Mouse (Mus musculus): ENCODE data around the gene Prkag2. TPM values are rescaled to one million over a fixed set of nuclear protein-coding genes. Genes with fewer than 3 reads are reported as not detected.

Prkag2 gene
- polyA plus RNA-seq, 1 experiment from 2014 or later = 76.5 TPM

DNA sequence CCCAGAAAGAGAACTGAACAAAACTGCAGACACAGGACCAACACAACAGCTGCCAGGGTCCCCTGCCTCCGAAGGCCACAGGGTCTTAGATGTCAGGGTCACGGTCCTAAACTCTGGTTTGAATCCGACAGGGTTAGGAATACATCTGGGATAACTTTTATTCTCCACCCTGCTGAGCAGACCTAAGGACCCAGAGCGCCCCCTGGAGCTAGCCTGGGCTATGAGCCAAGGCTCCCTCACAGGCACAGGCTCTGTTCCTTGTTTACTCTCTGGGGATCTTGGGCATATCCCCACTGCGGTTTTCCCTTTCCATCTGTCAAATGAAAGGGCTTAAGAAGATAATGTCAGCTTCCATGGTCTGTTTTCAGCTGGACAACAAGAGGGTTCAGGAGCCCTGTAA, 59.1 kb downstream of the Prkag2 start:
- no peak for ATAC-seq (ENCODE audit: low read depth)
- 47% methylated on average over 5 of the region's 5 CpGs for WGBS

GRCm38 (mm10) chr5:25040903-25041302, 59.5 kb downstream of the Prkag2 start:
- Histone ChIP-seq H3K4me3 (no peak overlapping the region), H3K4me2 (no peak overlapping the region), H3K27ac (replicated peaks) (no peak overlapping the region), H3K9ac (no peak overlapping the region), H3K36me3 (no peaks in the 10 kb centered on the region), H3K9me3 (no peaks in the 10 kb centered on the region), H3K27me3 (no peaks in the 10 kb centered on the region), H3K4me1 (replicated peaks) (no peaks in the 10 kb centered on the region; the same call in 1 of the 2 replicates)
- no peak for ATAC-seq (ENCODE audit: low read depth)
- WGBS = 82% methylated on average over 7 of the region's 7 CpGs

More for the DNA sequence above, 59.1 kb downstream of the Prkag2 start:
- H3K27me3 ChIP-seq = no peaks in the 10 kb centered on the region
- no peaks in the 10 kb centered on the region; the same call in 1 of the 2 replicates for H3K4me1 ChIP-seq (replicated peaks)
- H3K9me3 ChIP-seq = no peaks in the 10 kb centered on the region
- H3K27ac ChIP-seq (replicated peaks) = no peak overlapping the region
- no peak overlapping the region for H3K4me3 ChIP-seq
- H3K36me3 ChIP-seq = no peaks in the 10 kb centered on the region
- no peak overlapping the region for H3K4me2 ChIP-seq
- H3K9ac ChIP-seq = no peak overlapping the region

DNA sequence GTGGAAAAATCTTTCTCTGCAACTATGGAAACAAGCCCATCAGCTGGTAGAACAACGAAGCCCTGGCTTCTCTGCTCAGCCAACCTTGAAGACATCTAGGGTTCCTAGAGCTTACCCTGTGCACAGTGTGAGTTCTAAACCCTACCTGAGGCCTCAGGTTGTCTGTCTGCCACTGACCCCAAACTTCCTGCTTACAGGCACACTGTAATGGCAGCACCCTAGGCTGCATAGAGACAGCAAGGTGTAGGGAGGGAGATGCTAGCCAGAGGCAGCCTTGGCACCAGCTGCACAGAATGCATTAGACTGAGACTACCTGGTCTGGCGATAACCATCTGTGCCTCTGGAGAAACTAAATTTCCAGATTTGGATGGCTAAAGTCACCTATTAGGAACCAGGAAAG, 61.6 kb downstream of the Prkag2 start:
- H3K27ac ChIP-seq (replicated peaks) = no peak overlapping the region
- no peaks in the 10 kb centered on the region; the same call in 1 of the 2 replicates for H3K4me1 ChIP-seq (replicated peaks)
- H3K36me3 ChIP-seq = no peaks in the 10 kb centered on the region
- H3K9me3 ChIP-seq = no peaks in the 10 kb centered on the region
- 94% methylated on average over 2 of the region's 2 CpGs for WGBS
- H3K9ac ChIP-seq = no peak overlapping the region
- H3K4me3 ChIP-seq = no peak overlapping the region
- H3K4me2 ChIP-seq = no peak overlapping the region
- no peaks in the 10 kb centered on the region for H3K27me3 ChIP-seq
- no peak for ATAC-seq (ENCODE audit: low read depth)

GRCm38 (mm10) chr5:25035391-25035790, 65.1 kb downstream of the Prkag2 start:
- H3K9ac ChIP-seq = no peak overlapping the region
- no peak for ATAC-seq (ENCODE audit: low read depth)
- H3K9me3 ChIP-seq = no peaks in the 10 kb centered on the region
- H3K36me3 ChIP-seq = no peaks in the 10 kb centered on the region
- H3K4me2 ChIP-seq = no peak overlapping the region
- WGBS = 79% methylated on average over 3 of the region's 3 CpGs
- H3K4me3 ChIP-seq = no peak overlapping the region
- H3K27me3 ChIP-seq = no peaks in the 10 kb centered on the region
- H3K4me1 ChIP-seq (replicated peaks) = no peaks in the 10 kb centered on the region
- no peak overlapping the region for H3K27ac ChIP-seq (replicated peaks)

DNA sequence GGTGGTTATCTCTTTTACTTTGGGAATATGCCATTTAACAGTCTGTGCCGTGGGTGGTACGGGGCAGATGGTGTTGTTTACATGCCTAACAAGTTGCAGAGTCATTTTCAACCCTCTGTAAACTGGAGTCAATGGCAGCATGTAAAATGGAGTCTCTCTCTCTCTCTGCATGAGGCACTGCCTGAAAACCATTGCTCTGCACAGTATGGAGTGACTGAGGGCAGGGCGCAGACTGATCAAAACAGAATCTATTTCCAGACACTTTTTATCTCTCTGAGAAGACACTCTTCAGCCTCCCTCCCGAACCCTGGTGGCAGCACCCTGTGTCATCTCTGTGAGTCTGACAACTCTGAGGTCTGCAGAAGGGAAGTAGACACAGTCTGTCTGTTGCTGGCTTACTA, 69.0 kb downstream of the Prkag2 start:
- 85% methylated on average over 4 of the region's 4 CpGs for WGBS
- Histone ChIP-seq H3K27ac (replicated peaks) (no peak overlapping the region), H3K4me1 (replicated peaks) (no peaks in the 10 kb centered on the region), H3K36me3 (no peaks in the 10 kb centered on the region), H3K9ac (no peak overlapping the region), H3K4me3 (no peak overlapping the region), H3K9me3 (no peaks in the 10 kb centered on the region), H3K4me2 (no peak overlapping the region), H3K27me3 (no peaks in the 10 kb centered on the region)
- no peak for ATAC-seq (ENCODE audit: low read depth)

GRCm38 (mm10) chr5:25031037-25031436, 69.4 kb downstream of the Prkag2 start:
- H3K27me3 ChIP-seq = no peaks in the 10 kb centered on the region
- H3K9me3 ChIP-seq = no peaks in the 10 kb centered on the region
- no peak overlapping the region for H3K4me3 ChIP-seq
- H3K4me2 ChIP-seq = no peak overlapping the region
- 90% methylated on average over 11 of the region's 11 CpGs for WGBS
- ATAC-seq (ENCODE audit: low read depth) = no peak
- H3K36me3 ChIP-seq = no peaks in the 10 kb centered on the region
- H3K27ac ChIP-seq (replicated peaks) = no peak overlapping the region
- H3K4me1 ChIP-seq (replicated peaks) = no peaks in the 10 kb centered on the region
- H3K9ac ChIP-seq = no peak overlapping the region

DNA sequence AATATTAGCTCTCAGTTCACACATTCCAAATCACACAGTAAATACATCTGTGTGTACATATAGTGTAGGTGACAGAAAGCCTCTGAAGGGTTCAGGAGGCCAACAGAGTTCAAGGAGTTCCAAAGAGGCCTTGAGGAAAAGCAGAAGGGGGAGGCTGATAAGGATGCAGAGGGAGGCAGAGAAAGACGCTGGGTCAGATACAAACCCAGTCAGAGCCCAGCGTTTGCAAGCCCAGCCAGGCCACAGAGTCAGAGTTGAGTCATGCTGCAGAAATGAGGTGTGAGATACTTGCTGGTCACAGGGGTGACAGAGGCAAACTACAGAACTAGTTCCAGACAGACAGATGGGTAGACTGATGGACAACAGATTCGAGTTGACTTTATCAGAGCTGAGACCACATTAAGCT, 70.2 kb downstream of the Prkag2 start:
- H3K27me3 ChIP-seq = no peaks in the 10 kb centered on the region
- no peaks in the 10 kb centered on the region for H3K9me3 ChIP-seq
- H3K4me2 ChIP-seq = no peak overlapping the region
- H3K4me1 ChIP-seq (replicated peaks) = no peaks in the 10 kb centered on the region; the same call in 1 of the 2 replicates
- no peak overlapping the region for H3K4me3 ChIP-seq
- no peak overlapping the region for H3K27ac ChIP-seq (replicated peaks)
- no peak for ATAC-seq (ENCODE audit: low read depth)
- no peak overlapping the region for H3K9ac ChIP-seq
- 74% methylated on average over 3 of the region's 3 CpGs for WGBS
- no peaks in the 10 kb centered on the region for H3K36me3 ChIP-seq

DNA sequence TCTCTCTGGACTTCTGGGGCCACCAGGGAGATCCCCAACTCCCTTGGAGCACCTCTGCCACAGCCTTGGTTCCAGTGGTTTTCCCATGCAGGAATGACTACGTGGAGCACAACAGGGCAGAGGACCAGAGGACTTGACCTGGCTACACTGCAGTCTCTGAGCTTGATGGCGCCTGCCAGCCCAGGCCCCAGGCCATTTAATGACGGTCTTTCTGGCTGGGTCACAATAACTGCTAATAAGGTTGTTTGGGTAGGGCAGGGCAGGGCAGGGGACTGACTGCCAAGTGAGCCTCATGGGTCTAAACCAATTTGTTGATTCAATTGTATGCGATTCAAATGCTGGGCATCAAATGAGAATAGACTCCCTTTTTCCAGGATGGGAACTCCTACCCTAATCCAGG, 72.8 kb downstream of the Prkag2 start:
- H3K27me3 ChIP-seq = no peaks in the 10 kb centered on the region
- H3K9me3 ChIP-seq = no peaks in the 10 kb centered on the region
- H3K27ac ChIP-seq (replicated peaks) = no peak overlapping the region
- no peak overlapping the region for H3K4me2 ChIP-seq
- H3K4me3 ChIP-seq = no peak overlapping the region
- no peaks in the 10 kb centered on the region; the same call in 1 of the 2 replicates for H3K4me1 ChIP-seq (replicated peaks)
- H3K9ac ChIP-seq = no peak overlapping the region
- WGBS = 70% methylated on average over 4 of the region's 4 CpGs
- H3K36me3 ChIP-seq = no peaks in the 10 kb centered on the region
- ATAC-seq (ENCODE audit: low read depth) = no peak

GRCm38 (mm10) chr5:25025309-25026019, 75.0 kb downstream of the Prkag2 start:
- Histone ChIP-seq H3K9ac (0 out of 2 replicates have a peak overlapping the region, but pooled peaks have one; percentile 12), H3K27me3 (no peaks in the 10 kb centered on the region), H3K4me1 (replicated peaks) (no peaks in the 10 kb centered on the region; the same call in 1 of the 2 replicates), H3K4me2 (no peak overlapping the region), H3K4me3 (no peak overlapping the region), H3K9me3 (0 out of 2 replicates have a peak, but pooled peaks cover 3% of the 10 kb centered on the region), H3K36me3 (no peaks in the 10 kb centered on the region), H3K27ac (replicated peaks) (no peak overlapping the region)
- ATAC-seq (ENCODE audit: low read depth) = no peak
- 78% methylated on average over 12 of the region's 12 CpGs for WGBS

DNA sequence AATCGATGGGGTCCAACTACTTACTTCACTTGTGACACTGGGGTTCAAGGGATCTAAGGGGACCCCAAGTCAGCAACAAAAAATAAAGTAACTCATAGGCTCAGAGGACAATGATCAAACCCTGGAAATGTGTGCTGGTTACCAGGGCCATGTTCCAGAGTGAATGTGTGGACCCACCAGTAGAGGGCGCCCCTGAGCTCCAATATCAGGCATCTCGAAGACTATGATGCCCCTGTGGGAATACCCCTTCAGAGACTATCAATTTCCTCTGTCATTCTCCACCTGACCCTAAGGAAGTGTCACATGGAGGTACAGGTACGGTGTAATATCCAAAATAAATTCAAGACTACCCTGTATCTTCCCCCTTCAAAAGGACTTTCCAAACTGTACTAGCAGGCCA, 77.5 kb downstream of the Prkag2 start:
- H3K4me2 ChIP-seq = no peak overlapping the region
- 50% methylated on average over 4 of the region's 4 CpGs for WGBS

GRCm38 (mm10) chr5:25019221-25019620, 81.2 kb downstream of the Prkag2 start:
- WGBS = 85% methylated on average over 6 of the region's 6 CpGs

More for the DNA sequence above, 77.5 kb downstream of the Prkag2 start:
- 0 out of 2 replicates have a peak, but pooled peaks cover 3% of the 10 kb centered on the region for H3K9me3 ChIP-seq
- no peaks in the 10 kb centered on the region; the same call in 1 of the 2 replicates for H3K4me1 ChIP-seq (replicated peaks)
- H3K4me3 ChIP-seq = no peak overlapping the region
- H3K9ac ChIP-seq = no peak overlapping the region
- no peak for ATAC-seq (ENCODE audit: low read depth)
- H3K36me3 ChIP-seq = no peaks in the 10 kb centered on the region
- no peaks in the 10 kb centered on the region for H3K27me3 ChIP-seq
- no peak overlapping the region for H3K27ac ChIP-seq (replicated peaks)

GRCm38 (mm10) chr5:25012134-25012533, 88.3 kb downstream of the Prkag2 start:
- Histone ChIP-seq H3K4me2 (no peak overlapping the region), H3K4me3 (no peak overlapping the region), H3K27me3 (0 out of 2 replicates have a peak, but pooled peaks cover 3% of the 10 kb centered on the region), H3K4me1 (replicated peaks) (peaks cover 30% of the 10 kb centered on the region), H3K27ac (replicated peaks) (no peak overlapping the region), H3K36me3 (no peaks in the 10 kb centered on the region), H3K9ac (no peak overlapping the region), H3K9me3 (no peaks in the 10 kb centered on the region)
- no peak for ATAC-seq (ENCODE audit: low read depth)
- WGBS = 82% methylated on average over 4 of the region's 4 CpGs

More at GRCm38 (mm10) chr5:25019221-25019620, 81.2 kb downstream of the Prkag2 start:
- H3K36me3 ChIP-seq = no peaks in the 10 kb centered on the region
- H3K27ac ChIP-seq (replicated peaks) = no peak overlapping the region
- no peak overlapping the region for H3K9ac ChIP-seq
- no peak overlapping the region for H3K4me3 ChIP-seq
- no peaks in the 10 kb centered on the region for H3K27me3 ChIP-seq
- no peak for ATAC-seq (ENCODE audit: low read depth)
- no peak overlapping the region for H3K4me2 ChIP-seq
- H3K4me1 ChIP-seq (replicated peaks) = no peaks in the 10 kb centered on the region
- H3K9me3 ChIP-seq = 0 out of 2 replicates have a peak, but pooled peaks cover 3% of the 10 kb centered on the region

Data from neural tube, embryonic 13.5 days (tissue).